Mouse (Mus musculus) heart, embryonic 10.5 days (tissue): ENCODE results near the gene E130308A19Rik. TPM values are rescaled to one million over a fixed set of nuclear protein-coding genes. Genes with fewer than 3 reads are reported as not detected.

Source experiments
- DNase-seq: peaks from one replicate; pipeline ENCODE4 v3.0.0-alpha.2; 2017; ENCODE audit warnings: low spot score
- H3K27ac ChIP-seq: fragments of 300-500 bp; sonication (generic); 2 replicates; pipeline ENCODE4 v1.5.1; 2016; ENCODE audit warnings: mild to moderate bottlenecking
- H3K27me3 ChIP-seq: fragments of 300-500 bp; sonication (generic); 2 replicates; pipeline ENCODE4 v1.6.1; 2016; ENCODE audit warnings: mild to moderate bottlenecking; ENCODE audit not compliant: poor library complexity, insufficient read depth, severe bottlenecking
- H3K36me3 ChIP-seq: fragments of 300-500 bp; sonication (generic); 2 replicates; pipeline ENCODE4 v1.6.1; 2016; ENCODE audit warnings: mild to moderate bottlenecking, moderate library complexity
- H3K4me1 ChIP-seq: fragments of 300-500 bp; sonication (generic); 2 replicates; pipeline ENCODE4 v1.6.1; 2016; ENCODE audit warnings: mild to moderate bottlenecking
- H3K4me3 ChIP-seq: fragments of 300-500 bp; sonication (generic); 2 replicates; pipeline ENCODE4 v1.5.1; 2016; ENCODE audit warnings: mild to moderate bottlenecking, moderate library complexity
- H3K9me3 ChIP-seq: fragments of 300-500 bp; sonication (generic); 2 replicates; pipeline ENCODE4 v1.6.1; 2016; ENCODE audit warnings: mild to moderate bottlenecking, moderate library complexity
- WGBS: fragments of 180-500 bp; shearing (Covaris S2); methylation state at CpG from one replicate; pipeline ENCODE4 v1.1.7; 2016; 5-methylcytosine and 5-hydroxymethylcytosine counted together
- polyA plus RNA-seq: library from polyadenylated mRNA; unstranded; fragments of >200 nt; fragmentation: Nextera tagmentation; extraction: Ambion mirVana; gene quantifications from 2 replicates; pipeline ENCODE4 v1.2.1, GENCODE M21; 2016

Gene E130308A19Rik
- 31.0 and 37.3 TPM in 2 replicates for polyA plus RNA-seq

DNA sequence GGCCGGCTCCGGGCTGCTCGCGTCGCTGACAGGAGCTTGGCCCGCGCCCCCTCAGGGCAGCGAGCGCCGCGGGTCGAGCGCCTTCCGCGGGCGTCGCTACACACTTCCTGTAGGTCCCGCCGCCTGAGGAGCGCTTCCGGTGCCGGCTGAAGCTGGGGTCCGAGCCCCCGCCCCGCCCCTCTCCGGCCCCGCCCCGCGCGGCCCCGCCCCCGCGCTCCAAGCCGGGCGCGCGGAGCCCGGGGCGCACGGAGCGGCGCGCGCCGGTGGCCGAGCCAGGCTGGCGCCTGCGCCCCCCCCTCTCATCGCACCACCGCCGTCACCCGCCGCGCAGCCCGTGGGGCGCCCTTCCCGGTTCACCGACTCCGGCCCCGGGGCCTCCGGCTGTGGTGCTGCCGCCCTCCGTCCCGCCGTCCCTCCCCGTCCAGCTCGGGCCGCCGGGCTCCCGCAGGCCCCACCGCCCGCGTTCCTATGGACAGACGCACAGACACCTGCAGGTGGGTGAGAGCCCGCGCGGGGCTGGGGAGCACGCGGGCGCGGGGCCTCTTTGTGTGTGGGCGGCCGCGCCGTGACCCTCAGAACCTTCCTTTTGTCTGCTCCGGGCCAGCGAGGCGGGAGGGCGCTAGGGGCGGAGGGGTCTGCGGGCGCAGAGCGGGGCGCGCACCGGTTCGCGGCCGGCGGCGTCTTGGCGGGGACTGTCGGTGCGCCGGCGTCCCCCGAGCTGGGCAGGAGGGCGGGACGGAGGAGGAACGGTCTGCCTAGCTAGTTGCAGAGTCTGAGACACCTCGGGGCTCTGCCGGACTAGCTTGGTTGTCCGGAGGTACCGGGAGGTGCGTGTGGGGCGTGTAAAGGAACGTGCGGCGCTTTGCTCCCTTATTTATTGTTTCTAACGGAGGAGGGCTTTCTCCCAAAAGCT is at the start of gene E130308A19Rik:
Gene E130308A19Rik (plus strand): TSS at position 214 of the 913 bp plus-strand sequence.
- peaks cover 24% of the 10 kb centered on the region for H3K4me1 ChIP-seq
- H3K27me3 ChIP-seq = no peaks in the 10 kb centered on the region
- DNase-seq = peak; percentile 92
- WGBS = under 1% methylated on average over 119 of the region's 120 CpGs
- H3K36me3 ChIP-seq = no peaks in the 10 kb centered on the region
- H3K9me3 ChIP-seq = no peaks in the 10 kb centered on the region
- H3K27ac ChIP-seq = peak within 1 kb of the TSS; percentile 96
- H3K4me3 ChIP-seq = peak within 1 kb of the TSS; percentile 91

- peak overlapping the region; percentile 90 for H3K27ac ChIP-seq
- H3K27me3 ChIP-seq = no peaks in the 10 kb centered on the region
Measured at GRCm38 (mm10) chr4:59580495-59581281, 45.3 kb upstream of the E130308A19Rik start.

GRCm38 (mm10) chr4:59581314-59582185 is 44.5 kb upstream of the E130308A19Rik start, which contains the start of gene Hsdl2:
Hsdl2 (plus strand) TSS chr4:59581563.
- Histone ChIP-seq H3K9me3 (no peaks in the 10 kb centered on the region), H3K36me3 (no peaks in the 10 kb centered on the region), H3K27ac (peak within 1 kb of the TSS; percentile 90), H3K27me3 (no peaks in the 10 kb centered on the region), H3K4me1 (peaks cover 11% of the 10 kb centered on the region), H3K4me3 (peak within 1 kb of the TSS; percentile 69)
- under 1% methylated on average over 61 of the region's 61 CpGs for WGBS
- peak; percentile 100 for DNase-seq

More at GRCm38 (mm10) chr4:59580495-59581281, 45.3 kb upstream of the E130308A19Rik start:
- Histone ChIP-seq H3K4me1 (peaks cover 11% of the 10 kb centered on the region), H3K4me3 (peak overlapping the region; percentile 69), H3K36me3 (no peaks in the 10 kb centered on the region), H3K9me3 (no peaks in the 10 kb centered on the region)
- under 1% methylated on average over 23 of the region's 23 CpGs for WGBS
- DNase-seq = peak; percentile 85

DNA sequence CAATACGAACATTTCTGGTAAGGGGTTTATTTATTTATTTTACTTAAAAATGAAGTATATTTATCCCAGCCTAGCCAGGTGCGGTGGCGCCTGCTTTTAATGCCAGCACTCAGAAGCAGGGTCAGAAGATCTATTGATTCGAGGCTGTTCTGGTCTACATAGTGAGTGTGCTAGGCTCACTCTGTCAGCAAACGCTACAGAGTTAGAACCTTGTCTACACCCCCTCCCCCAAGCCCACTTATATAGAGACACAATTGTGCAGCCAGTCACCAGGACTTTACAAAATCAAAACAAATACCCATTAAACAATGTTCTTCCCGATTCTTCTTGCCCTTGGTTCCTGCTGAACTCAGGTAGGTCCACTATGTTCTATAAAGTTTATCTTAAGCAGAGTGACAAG is 43.8 kb upstream of the E130308A19Rik start:
- Histone ChIP-seq H3K4me3 (peak overlapping the region; percentile 69), H3K4me1 (peaks cover 11% of the 10 kb centered on the region), H3K9me3 (no peaks in the 10 kb centered on the region), H3K27me3 (no peaks in the 10 kb centered on the region), H3K27ac (peak overlapping the region; percentile 90; the same call in 1 of the 2 replicates), H3K36me3 (no peaks in the 10 kb centered on the region)
- 31% methylated on average over 6 of the region's 6 CpGs for WGBS
- peak; percentile 50 for DNase-seq

- no peaks in the 10 kb centered on the region for H3K36me3 ChIP-seq
- H3K4me1 ChIP-seq = peaks cover 7% of the 10 kb centered on the region; the same call in 1 of the 2 replicates
- no peak for DNase-seq
- no peaks in the 10 kb centered on the region for H3K9me3 ChIP-seq
- 78% methylated on average over 5 of the region's 5 CpGs for WGBS
- no peaks in the 10 kb centered on the region for H3K27me3 ChIP-seq
- H3K27ac ChIP-seq = no peak overlapping the region
- no peak overlapping the region for H3K4me3 ChIP-seq
Measured at GRCm38 (mm10) chr4:59585097-59585496, 40.9 kb upstream of the E130308A19Rik start.

DNA sequence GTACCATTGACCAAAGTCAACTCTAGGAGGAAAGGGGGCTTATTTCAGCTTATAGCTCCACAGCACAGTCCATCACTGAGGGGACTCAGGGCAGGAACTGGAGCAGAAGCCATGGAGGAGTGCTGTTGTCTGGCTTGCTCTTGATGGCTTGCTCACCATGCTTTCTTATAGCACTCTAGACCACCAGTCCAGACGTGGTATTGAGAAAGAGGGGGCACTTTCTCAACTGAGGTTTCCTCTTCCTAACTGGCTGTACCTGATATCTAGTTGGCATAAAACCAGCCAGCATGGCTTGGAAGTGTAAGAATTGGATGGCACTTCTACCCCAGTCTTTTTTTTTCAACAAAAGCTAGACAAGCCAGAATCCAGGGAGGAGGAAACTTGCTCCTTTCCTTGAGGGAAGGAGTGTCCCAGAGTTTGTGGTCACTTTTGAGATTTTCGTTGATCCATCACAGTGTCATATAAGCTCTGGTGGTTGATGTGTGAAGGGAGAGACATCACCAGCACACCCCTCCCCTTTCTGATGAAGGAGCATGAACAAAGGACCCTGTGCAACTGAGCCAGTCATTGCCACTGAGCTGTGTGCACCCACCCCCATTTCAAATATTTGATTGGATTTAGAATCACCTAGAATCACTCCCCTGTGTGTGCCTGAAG is 38.7 kb upstream of the E130308A19Rik start:
- Histone ChIP-seq H3K4me1 (0 out of 2 replicates have a peak, but pooled peaks cover under 1% of the 10 kb centered on the region), H3K27me3 (no peaks in the 10 kb centered on the region), H3K4me3 (no peak overlapping the region), H3K27ac (no peak overlapping the region), H3K9me3 (no peaks in the 10 kb centered on the region), H3K36me3 (no peaks in the 10 kb centered on the region)
- DNase-seq = peak; percentile 51
- 70% methylated on average over 2 of the region's 2 CpGs for WGBS

GRCm38 (mm10) chr4:59587872-59588226 is 38.2 kb upstream of the E130308A19Rik start:
- peak; percentile 55 for DNase-seq
- Histone ChIP-seq H3K9me3 (no peaks in the 10 kb centered on the region), H3K4me3 (no peak overlapping the region), H3K27me3 (no peaks in the 10 kb centered on the region), H3K36me3 (no peaks in the 10 kb centered on the region), H3K27ac (no peak overlapping the region), H3K4me1 (no peaks in the 10 kb centered on the region)
- 100% methylated on average over 1 of the region's 1 CpGs for WGBS

DNA sequence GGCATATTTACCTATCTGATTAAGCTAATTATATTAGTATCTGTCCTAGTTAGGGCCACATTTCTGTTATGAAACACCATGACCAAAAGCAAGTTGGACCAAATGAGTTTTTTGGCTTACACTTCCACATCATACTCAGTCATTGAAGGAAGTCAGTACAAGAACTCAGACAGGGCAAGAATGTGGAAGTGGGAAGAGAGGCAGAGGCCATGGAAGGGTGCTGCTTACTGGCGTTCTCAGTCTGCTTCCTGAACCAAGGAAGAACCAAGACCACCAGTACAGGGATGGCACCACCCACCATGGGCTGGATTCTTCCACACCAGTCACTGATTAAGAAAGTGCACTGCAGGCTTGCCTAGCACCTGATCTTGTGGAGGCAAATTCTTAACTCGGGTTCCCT is 31.4 kb upstream of the E130308A19Rik start:
- Histone ChIP-seq H3K36me3 (peaks cover 9% of the 10 kb centered on the region; the same call in 1 of the 2 replicates), H3K4me3 (no peak overlapping the region), H3K4me1 (no peaks in the 10 kb centered on the region), H3K27ac (no peak overlapping the region), H3K27me3 (no peaks in the 10 kb centered on the region), H3K9me3 (no peaks in the 10 kb centered on the region)
- WGBS = 67% methylated on average over 2 of the region's 2 CpGs
- peak; percentile 67 for DNase-seq

DNA sequence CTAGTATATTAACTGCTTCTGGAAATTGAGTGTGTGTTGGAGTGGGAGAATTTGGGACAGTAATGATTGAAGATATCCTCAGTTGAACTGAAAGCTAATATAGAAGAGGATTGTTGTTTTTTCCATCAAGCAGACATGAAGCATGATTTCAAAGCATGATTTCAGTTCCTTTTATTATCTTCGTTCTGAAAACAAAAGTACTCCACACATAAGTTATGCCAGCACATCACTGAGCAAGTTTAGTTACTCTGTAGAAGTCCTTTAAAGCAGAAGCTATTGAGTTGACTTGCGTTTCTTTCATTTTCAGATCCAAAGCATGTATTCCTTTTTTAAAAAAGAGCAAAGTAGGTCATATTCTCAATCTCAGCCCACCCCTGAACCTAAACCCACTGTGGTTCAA is 29.5 kb upstream of the E130308A19Rik start:
- no peak overlapping the region for H3K27ac ChIP-seq
- no peaks in the 10 kb centered on the region for H3K4me1 ChIP-seq
- H3K27me3 ChIP-seq = no peaks in the 10 kb centered on the region
- no peaks in the 10 kb centered on the region for H3K9me3 ChIP-seq
- no peak overlapping the region for H3K4me3 ChIP-seq
- DNase-seq = no peak
- 82% methylated on average over 2 of the region's 2 CpGs for WGBS
- H3K36me3 ChIP-seq = peaks cover 9% of the 10 kb centered on the region; the same call in 1 of the 2 replicates

DNA sequence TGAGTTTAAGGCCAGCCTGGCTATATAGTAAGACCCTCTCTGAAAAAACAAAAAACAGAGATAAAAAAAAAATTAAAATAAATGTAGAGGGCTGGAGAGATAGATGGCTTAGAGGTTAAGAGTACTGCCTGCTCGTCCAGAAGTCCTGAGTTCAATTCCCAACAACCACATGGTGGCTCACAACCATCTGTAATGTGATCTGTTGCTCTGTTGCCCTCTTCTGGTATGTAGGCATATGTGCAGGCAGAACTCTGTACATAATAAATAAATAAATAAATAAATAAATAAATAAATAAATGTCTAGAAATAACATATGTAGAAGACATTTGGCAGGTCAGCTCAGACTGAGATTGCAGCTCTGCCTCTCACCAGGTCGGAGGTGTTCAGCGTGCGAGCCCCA is 23.3 kb upstream of the E130308A19Rik start:
- Histone ChIP-seq H3K4me1 (no peaks in the 10 kb centered on the region), H3K27ac (no peak overlapping the region), H3K9me3 (no peaks in the 10 kb centered on the region), H3K27me3 (no peaks in the 10 kb centered on the region), H3K36me3 (peaks cover 9% of the 10 kb centered on the region; the same call in 1 of the 2 replicates), H3K4me3 (no peak overlapping the region)
- whole genome bisulfite sequencing = 90% methylated on average over 4 of the region's 4 CpGs
- no peak for DNase-seq

DNA sequence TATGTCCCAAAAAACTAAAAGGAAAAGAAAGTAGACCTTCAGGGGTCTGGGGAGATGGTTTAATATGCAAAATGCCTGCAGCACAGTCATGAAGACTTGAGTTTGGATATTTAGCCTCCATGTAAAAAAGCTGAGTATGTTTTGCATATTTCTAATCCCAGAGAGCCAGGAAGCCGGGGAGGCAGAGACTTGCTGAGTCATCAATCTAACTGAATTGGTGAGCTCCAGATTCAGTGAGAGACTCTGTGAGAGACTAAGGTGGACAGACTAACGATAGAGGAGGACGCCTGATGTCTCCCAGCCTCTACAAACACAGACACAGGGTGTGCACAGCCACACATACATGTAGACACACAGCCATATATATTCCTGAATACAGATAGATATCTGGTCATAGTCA is 21.1 kb upstream of the E130308A19Rik start:
- Histone ChIP-seq H3K4me1 (no peaks in the 10 kb centered on the region), H3K27ac (no peak overlapping the region)
- WGBS = 73% methylated on average over 3 of the region's 3 CpGs

More for the DNA sequence above, 21.1 kb upstream of the E130308A19Rik start:
- H3K9me3 ChIP-seq = no peaks in the 10 kb centered on the region
- peaks cover 9% of the 10 kb centered on the region; the same call in 1 of the 2 replicates for H3K36me3 ChIP-seq
- DNase-seq = no peak
- no peak overlapping the region for H3K4me3 ChIP-seq
- H3K27me3 ChIP-seq = no peaks in the 10 kb centered on the region
